Mouse (Mus musculus) forebrain, embryonic 14.5 days (tissue): ENCODE measurements around the gene Sytl1. TPM values are rescaled to one million over a fixed set of nuclear protein-coding genes. Genes with fewer than 3 reads are reported as not detected.

Experiments used
- ATAC-seq: fragments of 200-750 bp; cut with Nextera tagmentation; 2 replicates; pipeline ENCODE4 v1.8.0; 2017; ENCODE audit warnings: mild to moderate bottlenecking, moderate library complexity
- DNase-seq: peaks from one replicate; pipeline ENCODE4 v3.0.0-alpha.2; 2015; ENCODE audit warnings: low spot score
- H3K27ac ChIP-seq: fragments of 300-500 bp; sonication (generic); 2 replicates; pipeline ENCODE4 v1.5.1; 2014; ENCODE audit warnings: low read depth, mild to moderate bottlenecking, control low read depth, low read length, moderate library complexity
- H3K27me3 ChIP-seq: fragments of 300-500 bp; sonication (generic); replicated peaks from 2 replicates; pipeline ENCODE4 v1.6.1; 2014; ENCODE audit warnings: low read length, control low read depth, mixed read lengths; ENCODE audit not compliant: control insufficient read depth, insufficient read depth
- H3K36me3 ChIP-seq: fragments of 300-500 bp; sonication (generic); 2 replicates; pipeline ENCODE4 v1.6.1; 2014; ENCODE audit warnings: low read length, control low read depth; ENCODE audit not compliant: control insufficient read depth, insufficient read depth
- H3K4me1 ChIP-seq: fragments of 300-500 bp; sonication (generic); 2 replicates; pipeline ENCODE4 v1.6.1; 2014; ENCODE audit warnings: antibody characterized with exemption, low read length, control low read depth; ENCODE audit not compliant: control insufficient read depth, insufficient read depth
- H3K4me2 ChIP-seq: fragments of 300-500 bp; sonication (generic); 2 replicates; pipeline ENCODE4 v1.6.1; 2014; ENCODE audit warnings: mild to moderate bottlenecking, control low read depth, low read length
- H3K4me3 ChIP-seq: fragments of 300-500 bp; sonication (generic); 2 replicates; pipeline ENCODE4 v1.5.1; 2014; ENCODE audit warnings: low read depth, low read length, control low read depth
- H3K9ac ChIP-seq: fragments of 300-500 bp; sonication (generic); 2 replicates; pipeline ENCODE4 v1.6.1; 2014; ENCODE audit warnings: mild to moderate bottlenecking, low read length, control low read depth, moderate library complexity
- H3K9me3 ChIP-seq: fragments of 300-500 bp; sonication (generic); replicated peaks from 2 replicates; pipeline ENCODE4 v1.6.1; 2016; ENCODE audit warnings: low read length, control low read depth, mixed read lengths; ENCODE audit not compliant: control insufficient read depth
- WGBS: fragments of 180-500 bp; shearing (Covaris S2); extraction: QIAGEN DNeasy Blood & Tissue Kit; methylation state at CpG from one replicate; pipeline ENCODE4 v1.1.7; 2014; 5-methylcytosine and 5-hydroxymethylcytosine counted together
- polyA plus RNA-seq: library from polyadenylated mRNA; unstranded; fragments of >200 nt; fragmentation: Nextera tagmentation; extraction: Ambion mirVana; gene quantifications from 2 replicates; pipeline ENCODE4 v1.2.1, GENCODE M21; 2014

The Sytl1 gene
- polyA plus RNA-seq, 1 experiment from 2014 or later: 0.32 TPM

DNA sequence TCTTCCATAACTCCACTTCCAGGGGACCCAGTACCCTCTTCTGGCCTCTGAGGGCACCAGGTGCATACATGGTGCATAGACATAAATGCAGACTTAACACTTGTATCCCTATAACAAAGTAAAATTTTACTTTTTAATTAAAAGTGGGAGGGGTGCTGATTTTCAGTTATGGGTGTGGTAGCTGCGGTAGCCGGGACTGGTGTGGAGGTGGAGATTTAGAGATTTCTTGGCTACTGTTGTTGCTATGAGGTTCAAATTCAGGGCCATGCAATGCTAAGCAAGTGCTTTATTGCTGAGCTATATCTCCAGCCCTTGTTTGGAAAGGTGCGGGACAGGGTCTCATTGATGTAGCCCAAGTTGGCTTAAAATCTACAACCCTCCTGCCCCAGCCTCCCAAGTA is 44.2 kb downstream of the Sytl1 start:
- Histone ChIP-seq H3K36me3 (no peaks in the 10 kb centered on the region), H3K4me3 (no peak overlapping the region), H3K27me3 (peaks cover 20% of the 10 kb centered on the region), H3K27ac (no peak overlapping the region), H3K9ac (no peak overlapping the region), H3K4me1 (0 out of 2 replicates have a peak, but pooled peaks cover 4% of the 10 kb centered on the region), H3K4me2 (no peak overlapping the region), H3K9me3 (no peaks in the 10 kb centered on the region)
- DNase-seq: no peak
- ATAC-seq: no peak
- 93% methylated on average over 3 of the region's 3 CpGs for WGBS

DNA sequence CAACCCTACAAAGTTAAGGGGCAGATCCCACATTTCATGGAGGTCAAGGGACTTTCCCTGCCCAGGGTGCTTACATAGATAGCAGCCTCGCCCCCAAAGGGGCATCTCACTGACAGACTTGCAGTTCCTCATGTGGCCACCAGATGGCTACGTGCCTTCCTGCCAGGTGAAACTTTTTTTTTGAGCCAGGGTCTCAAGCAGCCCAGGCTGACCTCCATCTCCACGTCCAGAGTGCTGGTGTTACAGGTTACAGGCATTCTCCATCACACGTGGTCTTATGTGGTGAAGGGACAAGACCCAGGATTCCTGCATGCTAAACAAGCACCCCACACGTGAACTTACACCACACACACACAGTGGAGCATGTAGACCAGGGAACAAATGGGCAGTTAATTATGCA is 45.3 kb downstream of the Sytl1 start:
- ATAC-seq (no peak), DNase-seq (peak; percentile 81)
- Histone ChIP-seq H3K9me3 (no peaks in the 10 kb centered on the region), H3K4me3 (no peak overlapping the region), H3K27ac (no peak overlapping the region), H3K27me3 (peaks cover 25% of the 10 kb centered on the region), H3K4me1 (peaks cover 11% of the 10 kb centered on the region), H3K4me2 (no peak overlapping the region), H3K9ac (no peak overlapping the region), H3K36me3 (no peaks in the 10 kb centered on the region)
- WGBS: 2% methylated on average over 5 of the region's 5 CpGs

DNA sequence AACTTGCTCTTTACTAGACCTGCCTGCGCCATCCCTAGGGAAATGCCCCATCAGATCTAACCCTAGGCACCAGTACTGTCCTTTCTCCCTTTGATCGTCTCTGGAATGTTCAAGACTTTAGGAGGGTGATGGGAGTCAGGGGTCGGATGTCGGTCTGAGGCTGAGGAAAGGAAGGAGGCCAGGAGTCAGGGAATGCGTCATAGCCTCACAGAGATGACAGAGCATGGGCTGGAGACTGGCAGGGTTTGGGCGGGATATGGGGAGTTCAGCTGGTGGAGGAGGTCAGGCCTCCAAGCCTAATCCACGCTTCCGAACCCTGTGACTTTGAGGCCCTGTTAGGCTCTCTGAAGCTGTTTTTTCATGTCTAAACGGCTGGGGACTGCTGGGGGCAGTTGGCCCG is 49.3 kb downstream of the Sytl1 start:
- peaks cover 13% of the 10 kb centered on the region for H3K4me1 ChIP-seq
- no peak for ATAC-seq
- H3K9ac ChIP-seq: no peak overlapping the region
- no peak overlapping the region for H3K27ac ChIP-seq
- H3K4me3 ChIP-seq: no peak overlapping the region
- H3K9me3 ChIP-seq: no peaks in the 10 kb centered on the region
- no peak for DNase-seq
- no peaks in the 10 kb centered on the region for H3K36me3 ChIP-seq
- H3K27me3 ChIP-seq: 0 out of 2 replicates have a peak, but pooled peaks cover 8% of the 10 kb centered on the region
- peak overlapping the region; percentile 94 for H3K4me2 ChIP-seq
- 10% methylated on average over 10 of the region's 10 CpGs for WGBS

DNA sequence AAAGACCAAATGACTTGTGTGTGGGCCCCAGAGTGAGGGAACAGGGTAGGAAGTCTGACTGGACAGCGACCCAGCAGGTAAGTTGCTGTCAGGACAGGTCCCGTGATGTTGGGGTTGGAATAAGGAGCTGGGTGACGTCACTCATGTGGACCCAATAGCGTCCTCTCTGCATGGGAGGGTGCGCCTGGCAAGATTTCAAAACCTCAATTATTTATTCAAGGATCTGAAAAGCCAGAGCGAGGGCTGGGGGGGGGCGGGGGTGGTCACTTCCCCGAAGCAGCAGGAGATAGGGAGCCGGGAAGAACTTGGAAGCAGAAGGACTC is 49.7 kb downstream of the Sytl1 start:
- Histone ChIP-seq H3K9ac (no peak overlapping the region), H3K4me1 (peaks cover 13% of the 10 kb centered on the region), H3K4me3 (peak overlapping the region; percentile 60), H3K27me3 (0 out of 2 replicates have a peak, but pooled peaks cover 8% of the 10 kb centered on the region), H3K9me3 (no peaks in the 10 kb centered on the region), H3K4me2 (peak overlapping the region; percentile 94), H3K27ac (no peak overlapping the region), H3K36me3 (no peaks in the 10 kb centered on the region)
- WGBS: 0% methylated on average over 9 of the region's 9 CpGs
- DNase-seq (peak; percentile 46), ATAC-seq (peak; percentile 4; the same call in 1 of the 2 replicates)

DNA sequence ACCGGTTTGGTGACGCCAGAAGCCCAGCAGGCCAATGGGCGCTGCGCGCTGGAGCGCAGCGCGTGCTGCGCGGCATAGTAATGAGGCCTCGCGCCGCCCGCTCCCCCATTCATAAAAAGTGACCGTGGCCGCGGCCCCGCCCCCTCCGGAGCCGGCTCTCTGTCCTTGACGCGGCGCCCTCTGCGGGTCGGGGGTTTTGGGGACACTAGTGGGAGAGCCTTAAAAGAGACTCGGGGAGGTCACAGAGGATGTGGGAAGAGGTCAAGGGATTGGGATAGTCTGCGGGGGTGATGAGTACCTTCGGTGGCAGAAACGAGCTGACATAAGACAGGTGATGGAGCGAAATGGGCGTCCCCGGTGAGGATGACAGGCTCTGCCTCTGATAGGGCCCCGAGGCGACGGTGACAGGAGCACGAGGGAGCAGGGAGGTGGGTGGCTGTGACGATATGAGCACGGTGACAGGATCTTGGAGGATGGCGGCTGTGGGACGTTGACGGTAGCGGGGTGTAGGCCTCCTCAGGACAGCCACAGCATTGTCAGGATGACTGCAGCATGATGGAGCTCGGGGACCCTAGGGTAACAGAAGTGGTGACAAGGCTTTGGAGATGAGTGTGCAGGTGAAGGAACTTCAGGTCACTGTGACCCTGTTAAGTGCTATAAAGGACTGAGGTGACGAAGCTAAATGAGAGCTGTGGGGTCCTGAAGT is 50.2 kb downstream of the Sytl1 start:
- peak overlapping the region; percentile 69 for H3K9ac ChIP-seq
- H3K4me2 ChIP-seq: peak overlapping the region; percentile 94
- peak; percentile 90 for ATAC-seq
- DNase-seq: peak; percentile 85
- H3K27ac ChIP-seq: no peak overlapping the region
- no peaks in the 10 kb centered on the region for H3K36me3 ChIP-seq
- WGBS: 1% methylated on average over 44 of the region's 44 CpGs
- H3K4me1 ChIP-seq: peaks cover 13% of the 10 kb centered on the region
- no peaks in the 10 kb centered on the region for H3K9me3 ChIP-seq
- peaks cover 8% of the 10 kb centered on the region; the same call in 1 of the 2 replicates for H3K27me3 ChIP-seq
- H3K4me3 ChIP-seq: peak overlapping the region; percentile 60

DNA sequence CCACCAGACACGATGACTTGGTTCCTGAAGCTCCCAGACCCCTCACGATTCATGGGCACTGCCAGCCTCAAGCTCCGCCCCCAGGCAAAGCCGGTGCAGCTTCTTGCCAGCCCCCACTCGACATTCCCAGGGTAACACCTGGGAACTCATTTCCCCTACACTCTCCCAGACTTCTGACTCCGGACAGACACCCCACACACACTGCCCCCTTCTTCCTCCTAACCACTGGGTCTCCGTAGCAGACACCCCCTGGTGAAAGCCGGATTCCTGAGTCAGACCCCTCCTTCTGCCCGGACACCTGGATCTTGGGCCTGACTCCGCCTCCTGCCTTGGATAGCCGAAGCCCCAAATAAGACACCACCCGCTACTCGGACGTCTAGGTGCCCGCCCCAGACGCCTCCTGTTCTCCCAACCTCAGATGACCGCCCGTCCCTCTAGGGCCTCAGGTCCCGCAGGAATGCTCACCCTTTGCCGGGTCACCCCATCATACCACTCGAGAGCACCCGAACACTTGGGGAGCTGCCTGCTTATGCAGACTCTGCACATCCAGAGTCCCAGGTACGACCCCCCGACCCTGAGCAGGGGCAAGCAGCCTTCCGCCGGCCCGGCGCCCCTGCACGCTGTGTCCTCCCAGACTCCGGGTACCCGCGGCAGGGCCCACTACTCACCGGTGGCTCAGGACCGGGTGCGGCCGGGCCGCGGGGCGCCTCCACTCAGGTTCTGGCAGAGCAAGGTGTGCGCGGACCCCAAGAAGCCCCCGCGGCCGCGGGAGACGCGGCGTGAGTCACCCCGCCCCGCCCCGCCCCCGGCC is 51.0 kb downstream of the Sytl1 start, which contains the start of the genes Cd164l2 and Gpr3:
Gene Cd164l2 (plus strand): TSS at position 381 of the 811 bp plus-strand sequence.
Gene Gpr3 (minus strand): TSS at position 786 of the 811 bp plus-strand sequence.
- Histone ChIP-seq H3K4me1 (peaks cover 13% of the 10 kb centered on the region), H3K4me3 (peak within 1 kb of the TSS; percentile 60), H3K9me3 (no peaks in the 10 kb centered on the region), H3K36me3 (no peaks in the 10 kb centered on the region), H3K4me2 (peak within 1 kb of the TSS; percentile 94), H3K9ac (peak within 1 kb of the TSS; percentile 69), H3K27ac (no peak within 1 kb of the TSS), H3K27me3 (peaks cover 8% of the 10 kb centered on the region; the same call in 1 of the 2 replicates)
- ATAC-seq (peak; percentile 57), DNase-seq (no peak)
- 1% methylated on average over 52 of the region's 52 CpGs for WGBS

DNA sequence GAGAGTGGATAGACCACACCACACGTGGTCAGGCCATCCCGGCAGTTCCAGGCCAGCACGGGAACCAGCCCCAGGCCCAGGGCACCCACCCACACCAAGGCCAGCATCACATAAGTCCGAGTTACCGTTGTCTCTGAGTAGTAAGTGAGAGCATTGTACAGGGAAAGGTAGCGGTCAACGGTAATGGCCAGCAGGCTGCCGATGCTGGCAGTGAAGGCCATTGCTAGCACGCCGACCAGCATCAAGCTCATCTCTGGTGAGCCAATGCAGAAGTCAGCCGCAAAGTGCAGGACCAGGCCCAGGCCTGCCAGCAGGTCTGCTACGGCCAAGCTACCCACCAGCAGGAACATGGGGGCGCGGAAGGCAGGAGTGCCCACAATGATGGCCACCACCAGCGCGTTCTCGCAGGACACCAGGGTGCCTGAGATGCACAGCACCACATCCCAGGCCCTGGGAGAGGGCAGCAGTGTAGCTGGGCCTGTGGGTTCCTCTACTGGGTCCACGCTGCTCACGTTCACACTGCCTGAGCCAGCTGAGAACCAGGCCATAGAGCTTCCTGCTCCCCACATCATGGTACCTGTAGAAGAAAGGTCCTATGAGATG is 52.0 kb downstream of the Sytl1 start:
- ATAC-seq (no peak), DNase-seq (no peak)
- peaks cover 8% of the 10 kb centered on the region; the same call in 1 of the 2 replicates for H3K27me3 ChIP-seq
- H3K9me3 ChIP-seq: no peaks in the 10 kb centered on the region
- peaks cover 13% of the 10 kb centered on the region for H3K4me1 ChIP-seq
- no peak overlapping the region for H3K27ac ChIP-seq
- no peak overlapping the region for H3K4me2 ChIP-seq
- 92% methylated on average over 19 of the region's 19 CpGs for WGBS
- H3K4me3 ChIP-seq: no peak overlapping the region
- H3K36me3 ChIP-seq: no peaks in the 10 kb centered on the region
- H3K9ac ChIP-seq: no peak overlapping the region

DNA sequence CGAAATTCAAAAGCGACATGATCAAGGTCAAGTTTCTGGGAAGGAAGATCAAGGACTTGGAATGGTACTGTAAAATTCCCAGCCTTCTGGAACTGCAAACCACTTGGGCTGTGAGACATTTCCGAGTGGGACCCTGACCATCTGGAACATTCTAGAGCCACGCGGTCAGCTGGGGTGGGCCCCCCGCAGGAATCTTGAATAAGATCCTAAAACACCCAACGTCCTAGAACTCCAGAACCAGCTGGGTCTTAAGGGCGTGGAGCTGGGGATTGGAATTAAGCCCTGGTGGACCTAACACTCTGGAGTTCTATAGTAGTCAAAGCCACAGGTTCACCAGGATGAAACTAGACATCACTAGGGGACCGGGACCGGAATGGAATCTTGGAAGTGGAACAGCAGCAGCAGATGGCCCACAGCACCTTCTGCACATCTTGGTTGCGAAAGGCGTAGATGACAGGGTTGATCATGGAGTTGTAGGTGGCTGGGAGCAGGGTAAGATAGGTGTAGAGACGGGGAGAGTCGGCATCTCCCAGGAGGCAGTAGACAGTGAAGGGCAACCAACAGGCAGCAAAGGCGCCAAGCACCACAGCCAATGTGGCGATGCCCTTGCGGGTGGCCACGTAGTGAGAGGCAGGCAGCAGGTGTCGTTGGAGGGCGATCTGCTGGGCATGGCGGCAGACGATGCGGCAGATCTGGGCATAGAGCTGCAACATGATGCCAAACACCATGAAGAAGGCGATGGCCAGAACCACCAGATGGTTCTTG is 52.7 kb downstream of the Sytl1 start:
- ATAC-seq: no peak

More for the DNA sequence above, 52.7 kb downstream of the Sytl1 start:
- Histone ChIP-seq H3K9me3 (no peaks in the 10 kb centered on the region), H3K27ac (no peak overlapping the region), H3K27me3 (peaks cover 8% of the 10 kb centered on the region; the same call in 1 of the 2 replicates), H3K9ac (no peak overlapping the region), H3K4me2 (no peak overlapping the region), H3K4me1 (peaks cover 13% of the 10 kb centered on the region), H3K36me3 (no peaks in the 10 kb centered on the region), H3K4me3 (no peak overlapping the region)
- DNase-seq: no peak
- WGBS: 92% methylated on average over 24 of the region's 24 CpGs
